Mouse (Mus musculus): Measurements from ENCODE around the gene Spred2. TPM values are rescaled to one million over a fixed set of nuclear protein-coding genes. Genes with fewer than 3 reads are reported as not detected.

Gene Spred2
- polyA plus RNA-seq, 2 experiments, result 8.5 to 25.4 TPM

GRCm38 (mm10) chr11:19890700-19891406, 33.3 kb upstream of the Spred2 start:
- Histone ChIP-seq H3K27me3 (ENCODE audit: control insufficient read depth, insufficient read depth, low read length) (no peaks in the 10 kb centered on the region), H3K9ac (ENCODE audit: low read depth, low read length, severe bottlenecking) (no peak overlapping the region), H3K4me1 (ENCODE audit: control insufficient read depth, insufficient read depth, low read length) (no peaks in the 10 kb centered on the region), H3K36me3 (ENCODE audit: control insufficient read depth, insufficient read depth, low read length) (no peaks in the 10 kb centered on the region), H3K27ac (replicated peaks; ENCODE audit: low read depth, low read length) (no peak overlapping the region), H3K9me3 (ENCODE audit: control insufficient read depth, low read length) (no peaks in the 10 kb centered on the region), H3K4me2 (replicated peaks; ENCODE audit: low read depth, low read length, severe bottlenecking) (no peak overlapping the region), H3K4me3 (replicated peaks; ENCODE audit: low read length) (no peak overlapping the region)
- no peak for DNase-seq (ENCODE audit: low spot score)
- TF ChIP-seq POLR2A (IDR thresholded peaks at IDR 0.05; ENCODE audit: borderline replicate concordance, extremely low read depth, insufficient read depth, insufficient read length), result no peak
- ATAC-seq (ENCODE audit: low FRiP score, low read depth), result no peak
- WGBS, result 47% methylated on average over 6 of the region's 6 CpGs

- no peak for DNase-seq (ENCODE audit: low spot score)
- Histone ChIP-seq H3K27me3 (ENCODE audit: control insufficient read depth, insufficient read depth, low read length) (no peaks in the 10 kb centered on the region), H3K36me3 (ENCODE audit: control insufficient read depth, insufficient read depth, low read length) (no peaks in the 10 kb centered on the region), H3K4me1 (ENCODE audit: control insufficient read depth, insufficient read depth, low read length) (no peaks in the 10 kb centered on the region), H3K27ac (replicated peaks; ENCODE audit: low read depth, low read length) (no peak overlapping the region), H3K4me2 (replicated peaks; ENCODE audit: low read depth, low read length, severe bottlenecking) (no peak overlapping the region), H3K9me3 (ENCODE audit: control insufficient read depth, low read length) (no peaks in the 10 kb centered on the region), H3K4me3 (replicated peaks; ENCODE audit: low read length) (no peak overlapping the region), H3K9ac (ENCODE audit: low read depth, low read length, severe bottlenecking) (no peak overlapping the region)
- no peak for TF ChIP-seq POLR2A (IDR thresholded peaks at IDR 0.05; ENCODE audit: borderline replicate concordance, extremely low read depth, insufficient read depth, insufficient read length)
- ATAC-seq (ENCODE audit: low FRiP score, low read depth), result no peak
- WGBS, result 87% methylated on average over 3 of the region's 3 CpGs
Measured at GRCm38 (mm10) chr11:19893233-19893632, 30.9 kb upstream of the Spred2 start.

DNA sequence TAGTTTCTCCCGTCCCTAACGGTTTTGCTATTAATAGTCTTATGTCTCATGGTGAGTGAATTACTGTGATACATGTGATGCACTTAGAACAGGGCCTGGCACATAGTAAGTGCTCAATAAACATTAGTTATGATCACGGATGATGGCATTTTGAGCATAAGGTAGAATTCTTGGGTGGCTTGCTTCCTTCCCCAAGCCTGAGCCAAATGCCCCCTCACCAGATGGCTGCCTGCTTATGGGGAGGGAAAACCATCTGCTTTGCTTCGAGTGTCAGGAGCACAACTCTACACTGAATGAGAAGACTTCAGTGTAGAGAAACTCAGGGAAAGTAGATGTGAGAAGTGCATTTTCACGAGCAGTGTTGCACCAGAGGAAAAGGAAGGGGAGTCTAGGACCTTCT, 24.6 kb upstream of the Spred2 start:
- Histone ChIP-seq H3K27ac (replicated peaks; ENCODE audit: low read depth, low read length) (no peak overlapping the region), H3K4me2 (replicated peaks; ENCODE audit: low read depth, low read length, severe bottlenecking) (no peak overlapping the region), H3K36me3 (ENCODE audit: control insufficient read depth, insufficient read depth, low read length) (no peaks in the 10 kb centered on the region), H3K4me3 (replicated peaks; ENCODE audit: low read length) (no peak overlapping the region), H3K4me1 (ENCODE audit: control insufficient read depth, insufficient read depth, low read length) (no peaks in the 10 kb centered on the region), H3K9ac (ENCODE audit: low read depth, low read length, severe bottlenecking) (no peak overlapping the region), H3K27me3 (ENCODE audit: control insufficient read depth, insufficient read depth, low read length) (no peaks in the 10 kb centered on the region), H3K9me3 (ENCODE audit: control insufficient read depth, low read length) (no peaks in the 10 kb centered on the region)
- ATAC-seq (ENCODE audit: low FRiP score, low read depth) (no peak), DNase-seq (ENCODE audit: low spot score) (no peak)
- TF ChIP-seq POLR2A (IDR thresholded peaks at IDR 0.05; ENCODE audit: borderline replicate concordance, extremely low read depth, insufficient read depth, insufficient read length), result no peak
- 61% methylated on average over 5 of the region's 5 CpGs for WGBS

- no peak for TF ChIP-seq POLR2A (IDR thresholded peaks at IDR 0.05; ENCODE audit: borderline replicate concordance, extremely low read depth, insufficient read depth, insufficient read length)
- Histone ChIP-seq H3K4me2 (replicated peaks; ENCODE audit: low read depth, low read length, severe bottlenecking) (no peak overlapping the region), H3K36me3 (ENCODE audit: control insufficient read depth, insufficient read depth, low read length) (no peaks in the 10 kb centered on the region), H3K27me3 (ENCODE audit: control insufficient read depth, insufficient read depth, low read length) (no peaks in the 10 kb centered on the region), H3K27ac (replicated peaks; ENCODE audit: low read depth, low read length) (no peak overlapping the region), H3K9ac (ENCODE audit: low read depth, low read length, severe bottlenecking) (no peak overlapping the region), H3K9me3 (ENCODE audit: control insufficient read depth, low read length) (0 out of 2 replicates have a peak, but pooled peaks cover 3% of the 10 kb centered on the region), H3K4me1 (ENCODE audit: control insufficient read depth, insufficient read depth, low read length) (no peaks in the 10 kb centered on the region), H3K4me3 (replicated peaks; ENCODE audit: low read length) (no peak overlapping the region)
- ATAC-seq (ENCODE audit: low FRiP score, low read depth) (no peak), DNase-seq (ENCODE audit: low spot score) (no peak)
- 80% methylated on average over 4 of the region's 4 CpGs for whole genome bisulfite sequencing
Measured at GRCm38 (mm10) chr11:19900712-19901111, 23.5 kb upstream of the Spred2 start.

GRCm38 (mm10) chr11:19911216-19911615, 13.0 kb upstream of the Spred2 start:
- Histone ChIP-seq H3K4me2 (replicated peaks; ENCODE audit: low read depth, low read length, severe bottlenecking) (no peak overlapping the region), H3K27me3 (ENCODE audit: control insufficient read depth, insufficient read depth, low read length) (no peaks in the 10 kb centered on the region), H3K9me3 (ENCODE audit: control insufficient read depth, low read length) (no peaks in the 10 kb centered on the region), H3K4me1 (ENCODE audit: control insufficient read depth, insufficient read depth, low read length) (no peaks in the 10 kb centered on the region), H3K4me3 (replicated peaks; ENCODE audit: low read length) (no peak overlapping the region), H3K36me3 (ENCODE audit: control insufficient read depth, insufficient read depth, low read length) (no peaks in the 10 kb centered on the region), H3K27ac (replicated peaks; ENCODE audit: low read depth, low read length) (no peak overlapping the region), H3K9ac (ENCODE audit: low read depth, low read length, severe bottlenecking) (no peak overlapping the region)
- ATAC-seq (ENCODE audit: low FRiP score, low read depth), result no peak
- DNase-seq (ENCODE audit: low spot score), result no peak
- no peak for TF ChIP-seq POLR2A (IDR thresholded peaks at IDR 0.05; ENCODE audit: borderline replicate concordance, extremely low read depth, insufficient read depth, insufficient read length)
- WGBS, result 91% methylated on average over 3 of the region's 3 CpGs

Measured in limb, embryonic 14.5 days (tissue).